Comparison of ENCODE assay signal across 13 mouse cellular contexts in genomic region chr9:68116221-68116741, GRCm38 (mm10).
DNase-seq lines count a peak whose midpoint lies in the region; ATAC-seq and TF ChIP-seq lines count a peak whose summit lies in the region.
"Had no signal": no experiment of that assay in that cellular context is flagged by ENCODE, and none has a peak within 500 bp of the region (broad histone marks: within the 10 kb centered on the region; RNA-seq: fewer than 3 reads in every experiment).

No protein-coding gene starts in this region.

- H3K27ac ChIP-seq in midbrain, postnatal 0 days (ENCODE audit: low read depth, low read length), result no peak overlapping the region
- H3K27ac ChIP-seq in midbrain, embryonic 10.5 days (replicated peaks), result no peak overlapping the region
- H3K27ac ChIP-seq: heart, embryonic 13.5 days; limb, embryonic 13.5 days; stomach, embryonic 15.5 days had no signal

- 73% methylated on average over 10 of the region's 10 CpGs for WGBS in midbrain, postnatal 0 days
- WGBS in midbrain, embryonic 10.5 days, result 89% methylated on average over 10 of the region's 10 CpGs

- H3K4me2 ChIP-seq in midbrain, postnatal 0 days (ENCODE audit: low read depth, low read length, poor library complexity, severe bottlenecking), result no peak overlapping the region
- H3K4me2 ChIP-seq: heart, embryonic 13.5 days; limb, embryonic 13.5 days; stomach, embryonic 15.5 days had no signal

- no peak for TF ChIP-seq CTCF in midbrain, postnatal 0 days (IDR thresholded peaks at IDR 0.05)

- no peak for DNase-seq in frontal cortex, postnatal 25 days (ENCODE audit: low spot score in 2 of 2)
- DNase-seq in midbrain, postnatal 0 days (ENCODE audit: low spot score), result peak; percentile 38
- no peak for DNase-seq in midbrain, embryonic 10.5 days (ENCODE audit: low spot score)
- peak; percentile 44 for DNase-seq in kidney, adult 9 months
- DNase-seq in gastrocnemius, postnatal 14 days, result no peak
- DNase-seq in adrenal gland, postnatal 36 days, result no peak
- DNase-seq in heart, postnatal 36 days, result no peak

- H3K9ac ChIP-seq in midbrain, postnatal 0 days (replicated peaks; ENCODE audit: low read length, poor library complexity, severe bottlenecking), result no peak overlapping the region
- H3K9ac ChIP-seq: heart, embryonic 13.5 days; limb, embryonic 13.5 days; stomach, embryonic 15.5 days had no signal

- peak; percentile 31; the same call in 1 of the 2 replicates for ATAC-seq in frontal cortex, adult (ENCODE audit: low TSS enrichment)
- no peak for ATAC-seq in midbrain, postnatal 0 days (ENCODE audit: low FRiP score)
- ATAC-seq: inflammation-experienced regulatory T-cells, adult 6 months had no signal

- H3K36me3 ChIP-seq in midbrain, postnatal 0 days (ENCODE audit: insufficient read depth, low read length), result no peaks in the 10 kb centered on the region
- no peaks in the 10 kb centered on the region for H3K36me3 ChIP-seq in midbrain, embryonic 10.5 days
- H3K36me3 ChIP-seq: heart, embryonic 13.5 days; limb, embryonic 13.5 days; stomach, embryonic 15.5 days had no signal

- no peaks in the 10 kb centered on the region for H3K4me1 ChIP-seq in midbrain, postnatal 0 days (ENCODE audit: insufficient read depth, low read length)
- no peaks in the 10 kb centered on the region for H3K4me1 ChIP-seq in midbrain, embryonic 10.5 days
- H3K4me1 ChIP-seq: heart, embryonic 13.5 days; stomach, embryonic 15.5 days had no signal

- H3K4me3 ChIP-seq in midbrain, postnatal 0 days (ENCODE audit: low read depth, low read length), result no peak overlapping the region
- no peak overlapping the region for H3K4me3 ChIP-seq in midbrain, embryonic 10.5 days
- H3K4me3 ChIP-seq: heart, embryonic 13.5 days; limb, embryonic 13.5 days; myocyte; stomach, embryonic 15.5 days had no signal

- intact Hi-C loops in gastrocnemius, postnatal 14 days (cut with DNase I; ENCODE audit: low total_unique reads), result no loop called here
- intact Hi-C loops in heart, postnatal 36 days (cut with DNase I), result no loop called here

- H3K9me3 ChIP-seq in midbrain, postnatal 0 days (ENCODE audit: low read length), result no peaks in the 10 kb centered on the region
- no peaks in the 10 kb centered on the region for H3K9me3 ChIP-seq in midbrain, embryonic 10.5 days (replicated peaks)
- H3K9me3 ChIP-seq: heart, embryonic 13.5 days; limb, embryonic 13.5 days; stomach, embryonic 15.5 days had no signal

- no peaks in the 10 kb centered on the region for H3K27me3 ChIP-seq in midbrain, postnatal 0 days (ENCODE audit: insufficient read depth, low read length)
- H3K27me3 ChIP-seq in midbrain, embryonic 10.5 days (ENCODE audit: low read depth, poor library complexity, severe bottlenecking), result no peaks in the 10 kb centered on the region
- H3K27me3 ChIP-seq: heart, embryonic 13.5 days; limb, embryonic 13.5 days; stomach, embryonic 15.5 days had no signal

Comparison
In these comparisons a context has a peak if more than half of its experiments do, and no peak if none do; other contexts are left out.
1. DNase-seq: peak in midbrain, postnatal 0 days (single experiment) and kidney, adult 9 months (single experiment); none in frontal cortex, postnatal 25 days (0 of 2), midbrain, embryonic 10.5 days (single experiment), gastrocnemius, postnatal 14 days (single experiment), adrenal gland, postnatal 36 days (0 of 2) and heart, postnatal 36 days (0 of 2).